Mouse (Mus musculus) spleen, adult 2 months (tissue): ENCODE measurements around the gene Cfap299. TPM values are rescaled to one million over a fixed set of nuclear protein-coding genes. Genes with fewer than 3 reads are reported as not detected.

Source experiments
- DNase-seq, 2 experiments: peaks; one replicate each; pipeline versions ENCODE4 v3.0.0 to v3.0.0-alpha.2; 2012 to 2021; ENCODE audit warnings: low spot score in 2 of 2, low read depth in 1 of 2
- H3K27ac ChIP-seq: fragments of 200-500 bp; 2 replicates; pipeline ENCODE4 v1.5.1; 2012; ENCODE audit warnings: low read length, inconsistent platforms; ENCODE audit not compliant: insufficient read depth
- H3K27me3 ChIP-seq: fragments of 200-500 bp; 2 replicates; pipeline ENCODE4 v1.6.1; 2012; ENCODE audit warnings: mild to moderate bottlenecking, moderate library complexity, low read length, inconsistent platforms; ENCODE audit not compliant: control insufficient read depth, insufficient read depth
- H3K36me3 ChIP-seq: fragments of 200-500 bp; 2 replicates; pipeline ENCODE4 v1.6.1; 2012; ENCODE audit warnings: mild to moderate bottlenecking, low read length, inconsistent platforms; ENCODE audit not compliant: control insufficient read depth, insufficient read depth
- H3K4me1 ChIP-seq: fragments of 200-500 bp; 2 replicates; pipeline ENCODE4 v1.6.1; 2011; ENCODE audit warnings: inconsistent platforms; ENCODE audit not compliant: control insufficient read depth, insufficient read depth, insufficient read length
- H3K4me3 ChIP-seq: fragments of 200-500 bp; 2 replicates; pipeline ENCODE4 v1.5.1; 2011; ENCODE audit warnings: mild to moderate bottlenecking, inconsistent platforms; ENCODE audit not compliant: insufficient read depth, insufficient read length; ENCODE audit errors: extremely low read depth
- CTCF ChIP-seq: fragments of 200-500 bp; IDR thresholded peaks from 2 replicates; pipeline ENCODE4 v1.5.1; 2011; ENCODE audit warnings: mild to moderate bottlenecking, inconsistent platforms; ENCODE audit not compliant: insufficient read depth, insufficient read length, insufficient replicate concordance; ENCODE audit errors: extremely low read depth
- POLR2A ChIP-seq: fragments of 200-500 bp; IDR thresholded peaks from 2 replicates; pipeline ENCODE4 v1.6.1; 2011; ENCODE audit warnings: low read depth, low read length, inconsistent platforms
- WGBS: fragments of 180-500 bp; shearing (Covaris S2); methylation state at CpG from one replicate; pipeline ENCODE4 v1.1.7; 2018; 5-methylcytosine and 5-hydroxymethylcytosine counted together
- polyA plus RNA-seq: library from polyadenylated mRNA; depleted of rRNA; stranded (reverse); fragments of >200 nt; gene quantifications from 2 replicates; pipeline ENCODE4 v1.2.3, GENCODE M21; 2012

Cfap299 gene
- polyA plus RNA-seq, 1 experiment, result not detected

DNA sequence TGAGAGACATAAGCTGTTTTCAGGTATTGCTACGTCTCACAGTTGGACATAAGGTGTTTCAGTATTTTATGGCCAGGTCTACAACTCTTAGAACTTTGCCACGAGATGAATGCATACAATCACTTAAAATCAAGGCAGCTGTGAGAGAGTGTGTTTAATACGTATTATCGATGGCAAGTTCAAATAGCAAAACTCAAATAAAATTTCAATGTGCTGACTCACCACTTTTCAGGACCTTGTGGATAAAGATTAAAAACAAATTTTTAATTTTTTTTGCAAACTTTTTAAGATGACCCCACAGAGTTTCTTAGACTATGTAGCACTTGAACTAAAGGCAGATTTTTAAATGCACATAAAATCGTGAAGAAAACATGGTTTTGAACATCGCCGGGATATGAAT is 30.8 kb downstream of the Cfap299 start:
- TF ChIP-seq POLR2A (no peak), CTCF (no peak)
- 87% methylated on average over 7 of the region's 7 CpGs for WGBS
- Histone ChIP-seq H3K4me1 (no peaks in the 10 kb centered on the region), H3K36me3 (no peaks in the 10 kb centered on the region), H3K27me3 (no peaks in the 10 kb centered on the region), H3K27ac (no peak overlapping the region), H3K4me3 (no peak overlapping the region; the same call in 1 of the 2 replicates)
- DNase-seq, result no peak

DNA sequence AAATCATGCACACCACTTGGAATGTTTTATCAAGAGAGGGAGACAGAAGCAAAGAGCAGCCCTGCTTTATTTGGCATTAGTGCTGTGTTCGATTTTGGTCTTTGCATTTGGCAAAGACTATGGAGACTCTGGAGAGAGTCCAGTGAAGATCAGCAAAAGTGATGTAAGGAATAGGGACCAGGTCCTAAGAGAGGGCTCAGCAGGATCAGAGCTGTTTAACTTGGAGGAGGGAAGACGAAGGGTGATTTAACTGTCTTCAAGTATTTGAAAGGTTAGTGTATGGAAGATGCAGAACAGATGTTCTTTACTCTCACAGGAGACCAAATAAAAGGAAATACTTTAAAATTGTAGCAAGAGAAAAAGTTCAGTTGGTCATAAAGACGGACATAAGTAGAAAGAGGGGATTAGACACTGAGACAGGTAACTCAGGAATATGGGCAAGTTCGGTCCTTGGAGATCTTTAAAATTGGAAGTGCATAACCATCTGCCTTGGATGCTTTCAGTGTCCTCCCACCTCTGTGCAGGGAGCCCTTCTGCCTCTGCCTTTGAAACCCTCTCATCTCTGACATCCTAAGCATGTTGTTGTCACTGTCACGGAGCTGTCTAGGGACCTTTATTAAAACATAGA is 31.8 kb downstream of the Cfap299 start:
- no peak for DNase-seq
- H3K4me3 ChIP-seq, result no peak overlapping the region
- H3K27ac ChIP-seq, result no peak overlapping the region
- no peaks in the 10 kb centered on the region for H3K36me3 ChIP-seq
- 82% methylated on average over 5 of the region's 5 CpGs for WGBS
- no peaks in the 10 kb centered on the region for H3K27me3 ChIP-seq
- no peaks in the 10 kb centered on the region for H3K4me1 ChIP-seq
- TF ChIP-seq CTCF, result no peak
- TF ChIP-seq POLR2A, result no peak

DNA sequence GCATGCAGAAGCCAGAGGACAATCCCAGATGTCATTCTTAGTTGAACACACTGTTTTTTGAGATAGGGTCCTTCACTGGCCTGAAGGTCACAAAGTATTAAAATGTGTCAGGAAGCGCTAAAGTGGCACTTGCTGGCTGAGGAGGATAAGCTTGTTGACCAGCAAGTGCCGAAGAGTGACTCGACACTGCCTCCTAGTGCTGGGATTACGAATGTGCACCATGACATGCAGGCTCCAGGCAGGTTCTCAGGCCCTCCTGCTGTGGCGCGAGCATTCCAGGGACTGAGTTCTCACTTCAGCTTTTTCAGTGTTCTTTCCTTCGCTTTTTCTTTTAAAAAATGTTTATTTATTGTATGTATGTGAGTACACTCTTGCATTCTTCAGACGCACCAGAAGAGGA is 34.3 kb downstream of the Cfap299 start:
- TF ChIP-seq CTCF, result no peak
- TF ChIP-seq POLR2A, result no peak
- DNase-seq, result no peak
- Histone ChIP-seq H3K36me3 (no peaks in the 10 kb centered on the region), H3K27ac (no peak overlapping the region), H3K4me3 (no peak overlapping the region), H3K4me1 (no peaks in the 10 kb centered on the region), H3K27me3 (no peaks in the 10 kb centered on the region)
- 60% methylated on average over 8 of the region's 8 CpGs for WGBS

DNA sequence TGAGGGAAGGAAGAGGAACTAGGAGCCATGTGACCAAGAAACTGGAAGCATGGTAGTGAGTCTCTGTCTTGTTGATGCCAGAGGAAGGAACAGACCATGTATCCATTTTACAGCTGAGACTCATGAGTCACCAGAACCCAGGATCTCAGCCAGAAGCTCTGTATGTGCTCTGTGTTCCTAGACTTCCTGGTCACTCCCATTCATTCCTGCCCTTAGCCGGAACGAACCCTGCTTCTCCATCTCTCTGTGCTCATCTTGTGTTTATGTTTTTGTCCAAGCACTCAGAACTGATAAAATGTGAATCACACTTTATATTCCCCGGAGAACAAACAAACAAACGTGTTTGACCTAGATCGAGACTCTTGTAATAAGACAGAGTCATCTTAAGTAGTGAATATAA is 36.2 kb downstream of the Cfap299 start:
- TF ChIP-seq CTCF, result no peak
- TF ChIP-seq POLR2A, result no peak
- Histone ChIP-seq H3K4me3 (no peak overlapping the region), H3K36me3 (no peaks in the 10 kb centered on the region), H3K27ac (no peak overlapping the region), H3K27me3 (no peaks in the 10 kb centered on the region), H3K4me1 (no peaks in the 10 kb centered on the region)
- 85% methylated on average over 5 of the region's 5 CpGs for WGBS
- no peak for DNase-seq

DNA sequence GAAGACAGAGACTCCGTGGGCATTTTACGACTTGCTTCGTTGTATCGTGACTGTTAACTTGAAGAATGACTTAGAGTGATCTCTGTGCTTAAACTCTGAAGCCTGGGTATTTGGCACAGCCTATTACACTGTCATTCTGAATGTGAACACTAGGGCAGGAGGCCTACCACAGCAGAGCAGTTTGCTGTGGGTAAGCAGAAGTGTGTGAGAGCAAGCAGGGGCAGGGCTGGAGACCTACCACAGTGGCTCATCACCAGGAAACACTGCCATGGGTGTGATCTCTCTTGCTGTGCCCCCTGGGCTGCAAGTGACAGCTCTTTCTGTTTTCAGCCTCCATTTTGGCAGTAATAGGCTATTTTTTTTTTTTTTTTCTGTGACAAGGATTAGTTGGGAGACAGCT is 39.7 kb downstream of the Cfap299 start:
- TF ChIP-seq POLR2A (no peak), CTCF (no peak)
- Histone ChIP-seq H3K27ac (no peak overlapping the region), H3K27me3 (no peaks in the 10 kb centered on the region), H3K4me3 (no peak overlapping the region), H3K4me1 (no peaks in the 10 kb centered on the region), H3K36me3 (no peaks in the 10 kb centered on the region)
- DNase-seq, result no peak
- 46% methylated on average over 4 of the region's 4 CpGs for WGBS

DNA sequence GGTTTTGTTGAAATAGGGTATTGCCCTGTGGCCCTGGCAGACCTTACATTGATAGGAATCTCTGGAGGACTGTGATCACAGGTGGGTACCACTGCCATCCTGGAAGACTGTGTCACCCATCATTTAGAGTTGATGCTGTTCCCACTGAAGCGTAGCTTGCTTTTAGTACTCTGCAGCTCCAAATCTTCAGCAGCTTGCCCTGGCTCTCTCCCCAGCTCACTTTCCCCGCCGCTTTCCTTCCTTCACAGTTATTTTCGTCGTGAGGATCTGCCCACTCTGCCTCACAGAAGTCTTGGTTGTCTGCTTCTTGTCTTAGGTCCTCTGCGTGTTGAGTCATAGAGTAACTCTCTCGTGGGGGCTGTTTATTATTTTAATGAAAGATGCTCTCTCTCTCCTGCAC is 40.3 kb downstream of the Cfap299 start:
- H3K36me3 ChIP-seq, result no peaks in the 10 kb centered on the region
- DNase-seq, result no peak
- H3K27me3 ChIP-seq, result no peaks in the 10 kb centered on the region
- TF ChIP-seq POLR2A (no peak), CTCF (no peak)
- 71% methylated on average over 7 of the region's 7 CpGs for WGBS
- H3K4me3 ChIP-seq, result no peak overlapping the region
- H3K4me1 ChIP-seq, result no peaks in the 10 kb centered on the region
- no peak overlapping the region for H3K27ac ChIP-seq

DNA sequence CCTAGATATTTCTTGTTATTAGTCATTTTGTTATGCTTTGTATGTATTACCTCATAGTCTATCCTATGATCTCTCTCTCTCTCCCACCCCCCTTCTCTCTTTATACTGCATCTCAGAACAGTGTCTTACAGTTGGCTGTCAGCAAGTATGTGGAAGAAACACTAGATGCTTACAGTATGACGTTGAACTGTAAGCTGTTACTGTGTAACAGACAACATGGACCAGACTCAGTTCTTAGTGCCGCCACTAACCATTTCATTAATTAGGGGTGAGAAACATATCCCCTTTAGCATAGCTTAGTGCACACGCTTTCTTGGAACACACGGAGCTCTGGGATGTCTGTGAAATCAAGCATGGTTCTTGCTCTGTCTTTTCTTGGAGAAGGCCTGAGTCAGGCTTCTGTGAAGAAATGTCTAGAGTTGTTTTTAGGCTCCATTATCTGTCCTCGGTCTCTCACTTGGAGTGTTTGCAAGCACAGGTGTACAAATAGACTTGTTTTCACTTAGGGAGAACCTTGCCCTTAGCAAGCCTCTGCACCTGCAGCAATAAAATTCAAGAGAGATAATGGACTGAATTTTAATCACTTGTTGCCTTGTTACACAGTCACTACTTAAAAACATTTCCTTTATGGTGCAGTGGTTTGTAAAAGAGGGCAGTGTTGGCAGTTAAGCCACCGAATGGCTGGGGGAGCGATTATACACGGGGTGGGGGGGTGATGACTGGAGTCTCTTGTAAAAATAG is 47.1 kb downstream of the Cfap299 start:
- WGBS, result 84% methylated on average over 8 of the region's 8 CpGs
- Histone ChIP-seq H3K4me1 (no peaks in the 10 kb centered on the region), H3K27ac (no peak overlapping the region)

More for the DNA sequence above, 47.1 kb downstream of the Cfap299 start:
- Histone ChIP-seq H3K27me3 (no peaks in the 10 kb centered on the region), H3K36me3 (no peaks in the 10 kb centered on the region), H3K4me3 (no peak overlapping the region)
- DNase-seq, result no peak
- TF ChIP-seq POLR2A (no peak), CTCF (no peak)
